Mouse (Mus musculus) thymus, postnatal 4 days (tissue): ENCODE measurements around the gene Krt35.

Experiments used
- DNase-seq: peaks from one replicate; pipeline ENCODE4 v3.0.0; 2021

Krt35 gene

GRCm38 (mm10) chr11:100058875-100059274 is 37.2 kb downstream of the Krt35 start:
- no peak for DNase-seq

GRCm38 (mm10) chr11:100055686-100056655 is 40.1 kb downstream of the Krt35 start:
- DNase-seq, result no peak

GRCm38 (mm10) chr11:100050451-100050850 is 45.6 kb downstream of the Krt35 start, which contains the start of gene Krt31:
TSS of gene Krt31 (minus strand) at chr11:100050551.
- DNase-seq, result no peak

- no peak for DNase-seq
Observed at GRCm38 (mm10) chr11:100047193-100047592, 48.8 kb downstream of the Krt35 start.

GRCm38 (mm10) chr11:100046303-100046866 is 49.7 kb downstream of the Krt35 start:
- DNase-seq, result no peak
